Mouse (Mus musculus): ENCODE data around the gene Gm3646. TPM values are rescaled to one million over a fixed set of nuclear protein-coding genes. Genes with fewer than 3 reads are reported as not detected.

The Gm3646 gene
- polyA plus RNA-seq, 1 experiment from 2014 or later: 0.63 TPM

GRCm38 (mm10) chr1:39758244-39758643 lies 46.9 kb downstream of the Gm3646 start:
- Histone ChIP-seq H3K27me3 (replicated peaks) (no peaks in the 10 kb centered on the region), H3K9me3 (no peaks in the 10 kb centered on the region), H3K4me1 (peaks cover 22% of the 10 kb centered on the region), H3K9ac (no peak overlapping the region), H3K4me2 (no peak overlapping the region), H3K4me3 (replicated peaks) (no peak overlapping the region), H3K27ac (no peak overlapping the region), H3K36me3 (no peaks in the 10 kb centered on the region)
- WGBS: 70% methylated on average over 9 of the region's 9 CpGs
- no peak for ATAC-seq (ENCODE audit: insufficient read depth, low FRiP score, low read depth)

GRCm38 (mm10) chr1:39756952-39757351 lies 48.2 kb downstream of the Gm3646 start:
- H3K27ac ChIP-seq: no peak overlapping the region
- 71% methylated on average over 11 of the region's 11 CpGs for WGBS
- H3K27me3 ChIP-seq (replicated peaks): no peaks in the 10 kb centered on the region
- no peaks in the 10 kb centered on the region for H3K36me3 ChIP-seq
- ATAC-seq (ENCODE audit: insufficient read depth, low FRiP score, low read depth): no peak
- peaks cover 22% of the 10 kb centered on the region for H3K4me1 ChIP-seq
- no peak overlapping the region for H3K9ac ChIP-seq
- H3K9me3 ChIP-seq: no peaks in the 10 kb centered on the region
- no peak overlapping the region for H3K4me2 ChIP-seq
- H3K4me3 ChIP-seq (replicated peaks): no peak overlapping the region

DNA sequence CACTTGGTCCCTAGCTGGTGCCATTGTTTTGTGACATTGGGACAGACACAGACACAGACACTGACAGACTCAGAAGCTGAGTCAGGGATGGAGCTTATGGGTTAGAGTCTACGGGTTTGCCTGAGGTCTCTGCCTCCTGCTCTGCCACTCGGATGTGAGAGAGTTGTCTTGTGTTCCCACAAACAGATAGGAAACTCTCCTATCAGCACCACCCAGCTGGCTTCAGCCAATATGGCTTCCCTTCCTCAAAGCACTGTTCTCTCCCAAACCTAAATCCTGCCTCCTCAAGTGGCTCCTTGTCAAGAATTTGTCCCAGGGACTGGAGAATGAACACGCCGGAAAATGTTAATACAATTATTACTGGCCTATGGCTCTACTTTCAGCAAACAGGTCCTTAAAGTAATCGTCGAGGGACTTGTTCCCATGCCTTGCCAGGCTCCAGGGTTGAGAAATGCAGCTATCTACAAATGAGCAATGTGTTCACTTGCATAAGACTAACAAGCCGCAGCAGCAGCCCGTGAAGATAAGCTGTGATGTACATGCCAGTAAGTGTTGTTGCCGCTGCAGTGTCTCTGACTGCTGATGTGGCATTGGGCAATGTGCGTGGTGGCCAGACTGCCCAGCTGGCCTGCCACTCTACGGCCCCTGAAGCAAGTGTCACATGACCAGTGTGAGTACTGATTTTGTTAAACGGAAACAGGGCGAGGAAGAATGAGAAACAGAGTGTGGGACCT lies 50.7 kb downstream of the Gm3646 start:
- no peak for ATAC-seq (ENCODE audit: insufficient read depth, low FRiP score, low read depth)
- Histone ChIP-seq H3K27me3 (replicated peaks) (no peaks in the 10 kb centered on the region), H3K9ac (no peak overlapping the region), H3K27ac (no peak overlapping the region), H3K4me2 (no peak overlapping the region), H3K4me1 (peaks cover 8% of the 10 kb centered on the region), H3K36me3 (no peaks in the 10 kb centered on the region), H3K4me3 (replicated peaks) (no peak overlapping the region), H3K9me3 (no peaks in the 10 kb centered on the region)
- WGBS: 66% methylated on average over 13 of the region's 13 CpGs

Other genes with a start within 250 kb of the Gm3646 start
- 35.1 and 35.4 TPM in 2 replicates for gene Rnf149, start 227.9 kb downstream of the Gm3646 start, polyA plus RNA-seq (2015; fragmentation: Nextera tagmentation; extraction: Ambion mirVana)
- gene Creg2, start 153.9 kb downstream of the Gm3646 start, polyA plus RNA-seq (2015; fragmentation: Nextera tagmentation; extraction: Ambion mirVana): 0.19 and 0.45 TPM in 2 replicates
- gene Rfx8, start 84.3 kb downstream of the Gm3646 start, polyA plus RNA-seq (2015; fragmentation: Nextera tagmentation; extraction: Ambion mirVana): 0.08 and 0.22 TPM in 2 replicates
- 30.7 and 31.9 TPM in 2 replicates for gene Map4k4, start 95.6 kb upstream of the Gm3646 start, polyA plus RNA-seq (2015; fragmentation: Nextera tagmentation; extraction: Ambion mirVana)